Mouse (Mus musculus) E14TG2a.4 (cell line): ENCODE measurements around the gene Praf2.
A peak's percentile ranks its signal among the peaks of the same experiment; 100 is the strongest.

Experiments used
- H3K27me3 ChIP-seq: 2 replicates; pipeline ENCODE4 v1.6.1; 2014; ENCODE audit warnings: low read length, control low read depth; ENCODE audit not compliant: insufficient read depth
- H3K36me3 ChIP-seq: 2 replicates; pipeline ENCODE4 v1.6.1; 2014; ENCODE audit warnings: low read length, control low read depth; ENCODE audit not compliant: insufficient read depth
- H3K4me1 ChIP-seq: replicated peaks from 2 replicates; pipeline ENCODE4 v1.6.1; 2014; ENCODE audit warnings: low read depth, low read length, control low read depth
- H3K4me3 ChIP-seq: replicated peaks from 2 replicates; pipeline ENCODE4 v1.5.1; 2014; ENCODE audit warnings: mild to moderate bottlenecking, low read length
- H3K9me3 ChIP-seq: 2 replicates; pipeline ENCODE4 v1.6.1; 2014; ENCODE audit warnings: low read length, control low read depth
- CTCF ChIP-seq: conservative IDR thresholded peaks from 2 replicates; pipeline ENCODE4 v1.5.1; 2014; ENCODE audit warnings: low read length
- NANOG ChIP-seq: IDR thresholded peaks from 2 replicates; pipeline ENCODE4 v1.6.1; 2014; ENCODE audit warnings: borderline replicate concordance, low read length, mixed read lengths
- POU5F1 ChIP-seq: IDR thresholded peaks from 2 replicates; pipeline ENCODE4 v1.6.1; 2014; ENCODE audit warnings: low read length, borderline replicate concordance

Gene Praf2

DNA sequence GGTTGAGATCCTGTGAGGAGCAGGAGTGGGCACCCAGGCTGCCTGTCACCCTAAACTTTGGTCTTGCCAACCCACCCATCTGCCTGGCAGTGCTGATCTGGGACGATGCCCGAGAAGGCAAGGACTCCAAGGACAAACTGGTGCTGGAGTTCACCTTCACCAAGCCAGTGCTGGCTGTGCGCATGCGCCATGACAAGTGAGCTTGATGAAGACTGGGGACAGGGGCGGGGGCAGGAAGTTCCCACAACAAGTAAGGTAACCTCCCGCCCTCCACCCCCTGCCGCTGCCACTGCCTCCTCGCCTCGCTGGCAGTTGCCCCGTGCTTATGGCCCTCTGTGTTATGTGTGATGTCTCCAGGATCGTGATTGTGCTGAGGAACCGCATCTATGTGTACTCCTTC lies 2.4 kb upstream of the Praf2 start:
- no peak for TF ChIP-seq CTCF
- no peak for TF ChIP-seq NANOG
- no peak for TF ChIP-seq POU5F1
- Histone ChIP-seq H3K27me3 (no peaks in the 10 kb centered on the region), H3K9me3 (no peaks in the 10 kb centered on the region), H3K4me3 (peak overlapping the region; percentile 78), H3K36me3 (peaks cover 45% of the 10 kb centered on the region), H3K4me1 (peaks cover 61% of the 10 kb centered on the region)

DNA sequence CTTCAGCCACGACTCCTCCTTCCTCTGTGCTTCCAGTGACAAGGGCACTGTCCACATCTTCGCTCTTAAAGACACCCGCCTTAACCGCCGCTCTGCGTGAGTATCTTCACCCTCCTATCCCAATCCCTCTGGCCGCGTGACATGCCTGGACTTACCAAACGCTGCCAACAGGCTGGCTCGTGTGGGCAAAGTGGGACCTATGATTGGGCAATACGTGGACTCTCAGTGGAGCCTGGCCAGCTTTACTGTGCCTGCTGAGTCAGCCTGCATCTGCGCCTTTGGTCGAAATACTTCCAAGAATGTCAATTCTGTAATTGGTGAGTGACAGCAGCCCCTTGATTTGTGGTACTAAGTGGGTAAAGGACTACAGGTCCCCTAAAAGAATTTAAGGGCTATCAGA lies 1.1 kb upstream of the Praf2 start:
- H3K27me3 ChIP-seq, result no peaks in the 10 kb centered on the region
- H3K9me3 ChIP-seq, result no peaks in the 10 kb centered on the region
- peaks cover 61% of the 10 kb centered on the region for H3K4me1 ChIP-seq
- peak overlapping the region; percentile 78 for H3K4me3 ChIP-seq
- peaks cover 52% of the 10 kb centered on the region for H3K36me3 ChIP-seq
- no peak for TF ChIP-seq NANOG
- TF ChIP-seq POU5F1, result no peak
- no peak for TF ChIP-seq CTCF

DNA sequence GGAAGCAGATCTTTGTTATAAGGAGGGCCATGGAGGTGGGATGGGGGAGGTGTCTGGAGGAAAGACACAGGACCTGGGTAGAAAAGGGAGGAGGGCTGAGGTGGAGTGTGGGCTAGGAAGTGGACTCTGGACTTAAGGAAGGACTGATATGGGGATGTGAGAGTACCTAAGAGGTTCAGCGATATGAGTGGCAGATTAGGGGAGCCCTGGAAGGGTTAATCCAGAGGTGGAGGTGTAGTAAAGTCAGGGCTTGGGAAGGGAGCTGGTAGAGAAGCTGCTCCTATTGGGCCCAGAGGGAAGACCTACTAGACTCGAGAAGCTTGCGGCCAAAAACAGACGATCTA lies 655 bp downstream of the Praf2 start:
- H3K9me3 ChIP-seq, result no peaks in the 10 kb centered on the region
- H3K4me3 ChIP-seq, result peak overlapping the region; percentile 78
- H3K4me1 ChIP-seq, result peaks cover 60% of the 10 kb centered on the region
- no peak for TF ChIP-seq POU5F1
- TF ChIP-seq NANOG, result no peak
- no peak for TF ChIP-seq CTCF
- no peaks in the 10 kb centered on the region for H3K27me3 ChIP-seq
- H3K36me3 ChIP-seq, result peaks cover 52% of the 10 kb centered on the region

DNA sequence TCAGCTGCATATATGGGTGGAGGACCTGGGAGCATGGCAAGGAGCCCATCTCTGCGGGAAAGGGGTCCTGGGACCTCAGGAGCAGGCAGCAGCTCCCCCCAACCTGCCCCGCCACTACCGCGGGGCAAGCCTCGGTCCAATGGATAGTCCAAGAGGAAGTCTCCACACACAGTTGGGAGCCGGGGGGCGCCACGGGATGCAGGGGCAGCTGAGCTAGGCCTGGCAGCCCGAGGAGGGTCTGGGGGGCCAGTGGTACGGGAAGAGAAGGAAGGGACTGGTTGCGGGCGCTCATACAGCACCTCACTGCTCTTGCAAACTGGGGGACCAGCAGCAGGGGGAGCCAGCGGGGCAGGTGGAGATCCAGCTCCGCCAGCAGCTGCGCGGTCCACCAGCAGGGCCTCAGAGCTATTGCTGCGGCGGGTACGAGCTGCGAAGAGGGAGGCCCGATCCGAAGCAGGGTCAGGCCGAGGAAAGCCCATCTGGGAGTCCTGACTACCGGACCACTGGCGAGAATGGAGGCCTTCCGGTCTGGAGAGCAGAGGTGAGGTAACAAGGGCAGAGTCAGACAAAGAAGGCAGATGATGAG lies 5.4 kb downstream of the Praf2 start:
- TF ChIP-seq CTCF (peak; percentile 33), POU5F1 (no peak)

DNA sequence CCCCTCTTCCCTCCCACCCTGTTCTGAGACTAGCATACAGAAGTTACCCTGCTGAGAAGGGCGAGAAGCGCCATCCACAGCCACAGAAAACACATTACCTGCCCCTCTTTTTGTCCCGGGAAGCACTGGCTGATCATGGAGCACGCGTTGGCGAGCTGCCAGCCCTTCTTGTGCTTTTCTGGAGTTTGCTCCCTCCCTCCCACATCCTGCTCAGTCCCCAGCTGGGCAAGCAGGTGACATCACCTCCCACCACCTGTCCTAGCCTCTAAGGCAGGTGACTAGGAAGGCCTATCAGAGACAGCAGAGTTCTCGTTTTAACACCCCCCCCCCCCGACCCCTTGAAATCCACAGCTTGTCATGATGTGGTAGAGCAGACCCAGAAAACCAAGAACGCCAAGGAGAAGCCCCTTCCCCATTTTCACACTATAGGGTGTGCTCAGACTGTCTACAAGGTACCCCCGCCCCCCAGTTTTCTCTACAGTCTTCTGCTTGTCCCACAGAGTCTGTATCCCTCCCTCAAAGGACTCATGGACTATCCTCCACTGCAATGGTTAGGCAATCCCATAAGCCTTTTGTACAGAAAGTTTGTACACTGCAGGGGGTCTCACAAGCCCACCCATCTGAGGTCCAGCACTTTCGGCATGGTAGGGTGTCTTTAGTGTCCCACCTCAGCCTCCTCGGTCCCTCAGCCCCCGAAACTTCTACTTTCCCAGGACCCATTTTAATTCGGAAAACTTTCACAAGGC lies 11.3 kb downstream of the Praf2 start:
- Histone ChIP-seq H3K9me3 (no peaks in the 10 kb centered on the region), H3K36me3 (peaks cover 26% of the 10 kb centered on the region), H3K27me3 (no peaks in the 10 kb centered on the region), H3K4me1 (peaks cover 79% of the 10 kb centered on the region), H3K4me3 (peak overlapping the region; percentile 45)
- TF ChIP-seq POU5F1 (no peak), CTCF (no peak), NANOG (no peak)

More for the DNA sequence above, 5.4 kb downstream of the Praf2 start:
- peaks cover 41% of the 10 kb centered on the region for H3K36me3 ChIP-seq
- H3K9me3 ChIP-seq, result no peaks in the 10 kb centered on the region
- H3K4me3 ChIP-seq, result peak overlapping the region; percentile 57
- no peaks in the 10 kb centered on the region for H3K27me3 ChIP-seq
- H3K4me1 ChIP-seq, result peaks cover 62% of the 10 kb centered on the region

DNA sequence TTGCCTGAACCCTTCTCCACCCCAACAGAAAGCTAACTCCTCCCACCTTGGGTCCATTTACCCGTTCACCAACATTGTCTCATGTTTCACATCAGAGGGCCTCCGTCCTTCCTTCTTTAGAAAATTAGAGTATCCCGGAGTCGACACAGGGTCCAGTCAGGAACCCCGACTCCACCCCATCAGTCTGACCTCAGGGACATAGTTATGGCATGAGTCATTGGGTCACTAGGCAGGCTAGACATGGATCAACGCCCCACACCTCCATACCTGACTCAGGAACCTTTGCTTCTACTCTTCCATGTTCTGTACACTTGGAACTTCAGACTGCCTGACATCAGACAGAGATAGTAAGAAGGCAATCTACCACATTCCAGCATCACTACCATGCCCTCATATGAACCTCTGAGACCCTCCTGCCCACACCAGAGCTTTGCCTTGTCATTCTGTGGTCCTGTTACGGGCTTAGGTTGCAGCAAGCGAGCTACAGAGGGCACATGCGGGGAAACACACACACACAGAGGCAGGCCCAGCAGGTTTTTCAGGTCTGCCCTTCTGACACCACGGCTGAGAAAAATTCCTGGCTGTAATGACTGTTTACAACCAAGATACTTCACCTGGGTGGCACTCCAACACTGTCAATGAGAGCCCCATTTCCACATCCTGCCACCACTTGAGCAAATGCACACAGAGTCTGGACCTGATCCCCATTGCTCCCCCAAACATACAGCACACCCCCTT lies 12.0 kb downstream of the Praf2 start:
- Histone ChIP-seq H3K36me3 (peaks cover 19% of the 10 kb centered on the region), H3K4me3 (0 out of 2 replicates have a peak overlapping the region, but pooled peaks have one; percentile 23), H3K4me1 (peaks cover 72% of the 10 kb centered on the region), H3K9me3 (no peaks in the 10 kb centered on the region), H3K27me3 (no peaks in the 10 kb centered on the region)
- no peak for TF ChIP-seq POU5F1
- no peak for TF ChIP-seq NANOG
- TF ChIP-seq CTCF, result no peak

DNA sequence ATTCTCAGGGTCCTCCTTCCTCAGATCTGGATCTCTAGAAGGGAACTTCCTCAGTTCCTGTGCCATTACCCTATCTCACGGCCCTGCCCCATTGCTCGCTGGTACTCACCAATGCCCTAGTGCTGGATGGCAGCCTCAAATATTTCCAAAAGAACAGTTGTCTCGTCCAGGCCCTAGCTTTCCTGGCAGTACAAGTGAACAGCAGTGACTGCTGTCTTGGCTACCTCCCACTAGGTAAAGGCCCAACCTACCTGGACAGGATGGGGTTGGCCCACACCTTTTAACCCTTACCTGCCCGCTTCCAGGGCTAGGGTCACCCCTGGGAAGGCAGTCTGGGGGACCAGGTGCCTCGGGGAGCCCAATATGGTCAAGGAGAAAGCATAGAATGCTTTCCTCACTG lies 12.9 kb downstream of the Praf2 start:
- Histone ChIP-seq H3K4me1 (peaks cover 68% of the 10 kb centered on the region), H3K36me3 (peaks cover 13% of the 10 kb centered on the region; the same call in 1 of the 2 replicates), H3K27me3 (no peaks in the 10 kb centered on the region), H3K9me3 (no peaks in the 10 kb centered on the region), H3K4me3 (0 out of 2 replicates have a peak overlapping the region, but pooled peaks have one; percentile 23)
- no peak for TF ChIP-seq CTCF
- no peak for TF ChIP-seq POU5F1
- TF ChIP-seq NANOG, result no peak

DNA sequence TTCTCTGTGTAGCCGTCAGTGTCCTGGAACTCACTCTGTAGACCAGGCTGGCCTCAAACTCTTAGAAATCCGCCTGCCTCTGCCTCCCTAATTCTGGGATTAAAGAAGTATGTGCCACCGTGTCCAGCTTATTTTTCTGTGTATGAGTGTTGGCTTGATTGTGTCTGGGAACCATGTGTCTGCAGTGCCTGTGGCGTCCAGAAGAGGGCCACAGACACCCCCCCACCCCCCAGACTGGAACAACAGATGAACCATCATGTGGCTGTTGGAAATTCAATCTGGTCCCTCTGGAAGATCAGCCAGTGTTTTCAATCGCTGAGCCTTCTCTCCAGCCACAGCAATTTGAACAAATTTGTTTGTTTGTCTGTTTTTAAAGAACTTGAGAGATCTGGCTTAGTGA lies 15.2 kb downstream of the Praf2 start:
- H3K4me1 ChIP-seq, result peaks cover 50% of the 10 kb centered on the region
- TF ChIP-seq CTCF, result peak; percentile 44
- TF ChIP-seq NANOG, result no peak
- TF ChIP-seq POU5F1, result no peak
- H3K27me3 ChIP-seq, result no peaks in the 10 kb centered on the region
- peaks cover 6% of the 10 kb centered on the region for H3K36me3 ChIP-seq
- no peak overlapping the region for H3K4me3 ChIP-seq
- H3K9me3 ChIP-seq, result no peaks in the 10 kb centered on the region
